Mouse (Mus musculus) intestine, postnatal 0 days (tissue): Measurements from ENCODE around the gene Sap30bp. TPM values are rescaled to one million over a fixed set of nuclear protein-coding genes. Genes with fewer than 3 reads are reported as not detected.
A peak's percentile ranks its signal among the peaks of the same experiment; 100 is the strongest.

Experiments used
- ATAC-seq: fragments of 200-750 bp; cut with Nextera tagmentation; 2 replicates; pipeline ENCODE4 v1.8.0; 2017; ENCODE audit warnings: mild to moderate bottlenecking, moderate TSS enrichment, moderate library complexity
- H3K27ac ChIP-seq: fragments of 300-500 bp; sonication (generic); 2 replicates; pipeline ENCODE4 v1.5.1; 2014; ENCODE audit warnings: mild to moderate bottlenecking, low read depth, low read length, moderate library complexity
- H3K27me3 ChIP-seq: fragments of 300-500 bp; sonication (generic); replicated peaks from 2 replicates; pipeline ENCODE4 v1.6.1; 2014; ENCODE audit warnings: low read length, mixed read lengths; ENCODE audit not compliant: control insufficient read depth, insufficient read depth
- H3K36me3 ChIP-seq: fragments of 300-500 bp; sonication (generic); 2 replicates; pipeline ENCODE4 v1.6.1; 2014; ENCODE audit warnings: mild to moderate bottlenecking, moderate library complexity; ENCODE audit not compliant: control insufficient read depth, insufficient read depth
- H3K4me1 ChIP-seq: fragments of 300-500 bp; sonication (generic); replicated peaks from 2 replicates; pipeline ENCODE4 v1.6.1; 2014; ENCODE audit warnings: antibody characterized with exemption, low read length, mixed read lengths; ENCODE audit not compliant: control insufficient read depth, insufficient read depth
- H3K4me2 ChIP-seq: fragments of 300-500 bp; sonication (generic); replicated peaks from 2 replicates; pipeline ENCODE4 v1.6.1; 2014; ENCODE audit warnings: low read depth, mild to moderate bottlenecking, moderate library complexity
- H3K4me3 ChIP-seq: fragments of 300-500 bp; sonication (generic); 2 replicates; pipeline ENCODE4 v1.5.1; 2014; ENCODE audit warnings: low read depth, low read length
- H3K9ac ChIP-seq: fragments of 300-500 bp; sonication (generic); 2 replicates; pipeline ENCODE4 v1.6.1; 2014; ENCODE audit warnings: mild to moderate bottlenecking, low read depth, low read length
- H3K9me3 ChIP-seq: fragments of 300-500 bp; sonication (generic); 2 replicates; pipeline ENCODE4 v1.6.1; 2016; ENCODE audit warnings: mixed run types; ENCODE audit not compliant: control insufficient read depth
- CTCF ChIP-seq: sonication (generic); IDR thresholded peaks from 2 replicates; pipeline ENCODE4 v1.5.1; 2016; ENCODE audit warnings: low read depth, mild to moderate bottlenecking, control low read depth, antibody characterized with exemption, moderate library complexity
- WGBS: fragments of 180-500 bp; shearing (Covaris S2); extraction: QIAGEN DNeasy Blood & Tissue Kit; methylation state at CpG from one replicate; pipeline ENCODE4 v1.1.7; 2014; 5-methylcytosine and 5-hydroxymethylcytosine counted together
- polyA plus RNA-seq: library from polyadenylated mRNA; unstranded; fragments of >200 nt; fragmentation: Nextera tagmentation; extraction: Ambion mirVana; gene quantifications from 2 replicates; pipeline ENCODE4 v1.2.1, GENCODE M21; 2015

The Sap30bp gene
- polyA plus RNA-seq, 1 experiment from 2014 or later = 28.8 TPM

GRCm38 (mm10) chr11:115999538-116000143 lies 66.6 kb downstream of the Sap30bp start:
- no peak overlapping the region for H3K27ac ChIP-seq
- peak; percentile 78 for TF ChIP-seq CTCF
- H3K36me3 ChIP-seq = peaks cover 11% of the 10 kb centered on the region; the same call in 1 of the 2 replicates
- H3K4me1 ChIP-seq = no peaks in the 10 kb centered on the region
- no peak overlapping the region for H3K4me2 ChIP-seq
- no peak overlapping the region for H3K4me3 ChIP-seq
- H3K27me3 ChIP-seq = no peaks in the 10 kb centered on the region
- 17% methylated on average over 14 of the region's 14 CpGs for WGBS
- no peaks in the 10 kb centered on the region for H3K9me3 ChIP-seq
- H3K9ac ChIP-seq = no peak overlapping the region
- ATAC-seq = no peak

DNA sequence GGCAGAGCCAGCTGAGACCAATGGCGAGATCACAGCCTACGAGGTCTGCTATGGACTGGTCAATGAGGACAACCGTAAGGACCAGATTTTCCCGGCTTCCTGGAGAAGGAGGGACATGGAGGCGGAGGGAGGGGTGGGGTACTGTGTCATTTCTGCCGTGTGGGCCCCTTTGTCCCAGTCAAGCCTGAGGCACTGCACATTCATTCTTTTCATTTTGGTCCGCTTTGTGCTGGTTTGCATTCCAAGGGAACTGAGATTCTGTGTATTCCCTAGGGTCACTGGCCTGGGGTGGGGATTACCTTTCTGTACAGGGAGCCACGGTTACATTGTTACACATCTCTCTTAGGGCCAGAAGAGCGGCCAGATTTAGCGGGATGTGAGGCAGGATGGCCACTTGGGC lies 67.5 kb downstream of the Sap30bp start:
- H3K4me1 ChIP-seq = peaks cover 6% of the 10 kb centered on the region; the same call in 1 of the 2 replicates
- 72% methylated on average over 10 of the region's 10 CpGs for WGBS
- no peak overlapping the region for H3K4me2 ChIP-seq
- H3K4me3 ChIP-seq = no peak overlapping the region
- H3K27me3 ChIP-seq = no peaks in the 10 kb centered on the region
- no peak for ATAC-seq
- no peaks in the 10 kb centered on the region for H3K9me3 ChIP-seq
- H3K36me3 ChIP-seq = peaks cover 11% of the 10 kb centered on the region; the same call in 1 of the 2 replicates
- H3K9ac ChIP-seq = no peak overlapping the region
- H3K27ac ChIP-seq = no peak overlapping the region
- TF ChIP-seq CTCF = no peak

DNA sequence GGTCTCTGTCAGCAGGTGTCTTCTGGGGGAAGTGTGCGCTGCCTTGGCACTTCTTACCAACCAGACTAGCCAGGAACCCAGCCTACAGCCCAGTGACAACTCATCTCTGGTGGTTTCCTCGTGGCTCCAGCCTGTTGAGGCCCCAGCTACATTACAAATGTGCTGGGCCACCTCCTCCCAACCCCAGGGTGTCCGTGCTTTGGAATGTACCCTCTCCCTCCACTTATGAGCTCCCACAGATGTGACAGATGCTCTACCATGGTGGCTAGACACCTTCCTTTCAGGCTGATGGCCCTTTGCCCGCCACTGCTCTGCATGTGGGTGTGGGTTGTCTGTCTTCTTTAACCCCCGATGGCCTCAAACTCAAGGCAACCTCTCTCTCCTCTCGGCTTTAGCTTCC lies 68.6 kb downstream of the Sap30bp start:
- Histone ChIP-seq H3K27ac (no peak overlapping the region), H3K9me3 (no peaks in the 10 kb centered on the region), H3K9ac (no peak overlapping the region), H3K27me3 (no peaks in the 10 kb centered on the region), H3K4me1 (peaks cover 11% of the 10 kb centered on the region; the same call in 1 of the 2 replicates), H3K4me2 (no peak overlapping the region), H3K36me3 (peaks cover 13% of the 10 kb centered on the region; the same call in 1 of the 2 replicates), H3K4me3 (no peak overlapping the region)
- WGBS = 78% methylated on average over 6 of the region's 6 CpGs
- TF ChIP-seq CTCF = no peak
- no peak for ATAC-seq

DNA sequence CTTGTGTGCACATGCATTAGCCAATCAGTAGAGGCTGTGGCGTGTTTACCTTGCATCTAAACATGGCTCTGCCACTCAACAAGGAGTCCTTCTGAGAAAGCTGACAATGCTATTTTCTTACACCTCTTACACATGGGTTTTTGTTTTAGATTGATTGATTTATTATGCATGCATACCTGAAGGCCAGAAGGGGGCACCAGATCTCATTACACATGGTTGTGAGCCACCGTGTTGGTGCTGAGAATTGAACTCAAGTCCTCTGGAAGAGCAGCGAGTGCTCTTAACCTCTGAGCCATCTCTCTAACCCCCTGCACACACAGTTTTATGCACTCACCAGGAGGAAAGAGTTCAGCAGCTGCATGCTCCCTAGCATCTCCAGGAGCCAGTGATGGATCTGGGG lies 69.8 kb downstream of the Sap30bp start:
- 84% methylated on average over 3 of the region's 3 CpGs for WGBS
- H3K27ac ChIP-seq = no peak overlapping the region
- H3K27me3 ChIP-seq = no peaks in the 10 kb centered on the region

GRCm38 (mm10) chr11:116004186-116004823 lies 71.2 kb downstream of the Sap30bp start:
- Histone ChIP-seq H3K36me3 (peaks cover 39% of the 10 kb centered on the region; the same call in 1 of the 2 replicates), H3K4me2 (peak overlapping the region; percentile 65), H3K4me3 (peak overlapping the region; percentile 21), H3K4me1 (peaks cover 11% of the 10 kb centered on the region; the same call in 1 of the 2 replicates), H3K9me3 (no peaks in the 10 kb centered on the region), H3K27me3 (no peaks in the 10 kb centered on the region), H3K27ac (peak overlapping the region; percentile 95), H3K9ac (peak overlapping the region; percentile 40)
- WGBS = 27% methylated on average over 8 of the region's 8 CpGs
- ATAC-seq = no peak
- TF ChIP-seq CTCF = no peak

More for the DNA sequence above, 69.8 kb downstream of the Sap30bp start:
- H3K9me3 ChIP-seq = no peaks in the 10 kb centered on the region
- no peak overlapping the region for H3K4me2 ChIP-seq
- TF ChIP-seq CTCF = peak; percentile 45
- no peak overlapping the region for H3K9ac ChIP-seq
- H3K36me3 ChIP-seq = peaks cover 24% of the 10 kb centered on the region; the same call in 1 of the 2 replicates
- no peak for ATAC-seq
- H3K4me3 ChIP-seq = no peak overlapping the region
- peaks cover 11% of the 10 kb centered on the region; the same call in 1 of the 2 replicates for H3K4me1 ChIP-seq

DNA sequence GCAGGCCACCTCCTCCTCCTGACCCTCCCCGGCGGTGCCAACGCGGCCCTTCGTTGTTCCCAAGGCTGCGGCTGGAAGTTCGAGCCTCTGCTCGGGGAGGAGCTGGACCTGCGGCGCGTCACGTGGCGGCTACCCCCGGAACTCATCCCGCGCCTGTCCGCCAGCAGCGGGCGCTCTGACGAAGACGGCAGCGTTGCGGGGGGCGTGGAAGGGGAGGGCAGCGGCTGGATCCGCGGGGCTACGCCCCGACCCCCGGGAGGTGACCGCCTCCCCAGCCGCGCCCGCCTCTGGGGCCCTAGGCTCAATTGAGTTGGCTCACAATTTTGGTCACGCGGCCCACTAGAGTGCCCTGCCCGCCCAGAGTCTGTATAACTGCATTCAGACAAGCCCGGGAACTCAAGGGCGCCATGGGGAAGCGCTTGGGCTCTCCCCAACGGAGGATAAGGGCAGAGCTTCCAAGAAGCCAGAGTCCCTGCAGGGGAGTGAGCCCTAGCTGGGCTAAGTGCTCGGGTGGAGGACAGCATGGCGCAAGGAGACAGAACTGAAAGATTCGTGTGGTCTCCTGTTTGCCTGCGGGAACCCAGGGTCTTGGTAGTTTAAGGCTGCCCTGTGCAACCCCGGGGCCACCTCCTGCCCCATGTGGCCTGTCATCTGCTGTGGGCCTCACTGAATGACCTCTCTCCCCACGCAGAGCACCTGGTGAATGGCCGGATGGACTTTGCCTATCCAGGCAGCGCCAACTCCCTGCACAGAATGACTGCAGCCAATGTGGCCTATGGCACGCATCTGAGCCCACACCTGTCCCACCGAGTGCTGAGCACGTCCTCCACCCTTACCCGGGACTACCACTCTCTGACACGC lies 72.0 kb downstream of the Sap30bp start:
- Histone ChIP-seq H3K36me3 (peaks cover 44% of the 10 kb centered on the region; the same call in 1 of the 2 replicates), H3K27me3 (no peaks in the 10 kb centered on the region), H3K4me2 (peak overlapping the region; percentile 65), H3K4me1 (peaks cover 11% of the 10 kb centered on the region; the same call in 1 of the 2 replicates), H3K27ac (peak overlapping the region; percentile 95), H3K4me3 (peak overlapping the region; percentile 21), H3K9me3 (no peaks in the 10 kb centered on the region), H3K9ac (peak overlapping the region; percentile 40)
- peak; percentile 88 for TF ChIP-seq CTCF
- peak; percentile 73 for ATAC-seq
- WGBS = 3% methylated on average over 53 of the region's 54 CpGs
